Mouse (Mus musculus): ENCODE results near the gene Prrc2b. TPM values are rescaled to one million over a fixed set of nuclear protein-coding genes. Genes with fewer than 3 reads are reported as not detected.

Gene Prrc2b
- polyA plus RNA-seq, 1 experiment from 2014 or later = 54.7 TPM

DNA sequence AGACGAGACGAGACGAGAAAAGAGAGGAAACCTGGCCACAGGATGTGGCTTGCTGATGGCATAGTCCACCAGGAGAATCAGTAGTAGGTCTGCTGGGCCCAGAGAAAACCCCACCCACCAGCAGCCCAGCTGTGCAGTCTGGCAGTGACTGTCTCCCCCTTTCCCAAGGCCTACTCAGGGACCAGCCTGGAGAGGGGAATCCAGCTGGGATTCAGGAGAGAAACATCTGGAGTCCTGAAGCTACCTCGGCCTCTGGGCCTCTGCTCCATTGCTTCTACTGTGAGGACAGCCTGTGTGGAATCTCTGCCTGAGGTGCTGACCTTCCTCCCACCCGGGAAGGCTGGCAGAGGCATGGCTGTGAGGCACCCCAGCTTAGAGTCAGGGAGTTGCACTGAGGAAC is 29.7 kb upstream of the Prrc2b start:
- no peak overlapping the region for H3K4me3 ChIP-seq
- H3K9ac ChIP-seq = 0 out of 2 replicates have a peak overlapping the region, but pooled peaks have one; percentile 9
- peaks cover 8% of the 10 kb centered on the region for H3K9me3 ChIP-seq (replicated peaks)
- H3K4me1 ChIP-seq (replicated peaks) = peaks cover 9% of the 10 kb centered on the region
- ATAC-seq (ENCODE audit: insufficient number of reproducible peaks, low FRiP score) = 0 out of 2 replicates have a peak, but pooled peaks have one; percentile 42
- H3K36me3 ChIP-seq = no peaks in the 10 kb centered on the region
- 53% methylated on average over 5 of the region's 5 CpGs for WGBS
- H3K27ac ChIP-seq (ENCODE audit: poor library complexity, severe bottlenecking) = 0 out of 2 replicates have a peak overlapping the region, but pooled peaks have one; percentile 2
- no peak overlapping the region for H3K4me2 ChIP-seq
- no peaks in the 10 kb centered on the region for H3K27me3 ChIP-seq (replicated peaks)

DNA sequence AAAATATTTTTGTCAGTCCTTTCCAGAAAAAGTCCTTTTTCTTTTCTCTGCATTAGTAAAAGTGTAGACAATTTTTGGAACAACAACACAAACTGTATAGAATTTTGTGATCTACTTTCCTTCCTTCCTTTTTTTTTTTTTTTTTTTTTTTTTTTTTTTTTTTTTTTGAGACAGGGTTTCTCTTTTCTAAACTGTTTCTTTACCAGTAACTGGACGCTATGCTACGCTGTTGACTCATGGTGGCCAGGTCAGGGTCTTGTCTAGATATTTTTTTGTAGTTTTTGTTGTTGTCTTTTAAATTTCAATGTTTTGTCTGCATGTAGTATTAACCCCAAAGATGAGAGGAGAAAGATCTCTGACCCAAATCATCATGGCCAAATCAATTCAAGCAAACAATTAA is 29.1 kb upstream of the Prrc2b start:
- Histone ChIP-seq H3K9me3 (replicated peaks) (peaks cover 2% of the 10 kb centered on the region), H3K27ac (ENCODE audit: poor library complexity, severe bottlenecking) (no peak overlapping the region), H3K27me3 (replicated peaks) (no peaks in the 10 kb centered on the region), H3K4me3 (no peak overlapping the region), H3K9ac (no peak overlapping the region), H3K4me2 (no peak overlapping the region), H3K4me1 (replicated peaks) (peaks cover 9% of the 10 kb centered on the region), H3K36me3 (no peaks in the 10 kb centered on the region)
- ATAC-seq (ENCODE audit: insufficient number of reproducible peaks, low FRiP score) = no peak
- 81% methylated on average over 2 of the region's 2 CpGs for WGBS

DNA sequence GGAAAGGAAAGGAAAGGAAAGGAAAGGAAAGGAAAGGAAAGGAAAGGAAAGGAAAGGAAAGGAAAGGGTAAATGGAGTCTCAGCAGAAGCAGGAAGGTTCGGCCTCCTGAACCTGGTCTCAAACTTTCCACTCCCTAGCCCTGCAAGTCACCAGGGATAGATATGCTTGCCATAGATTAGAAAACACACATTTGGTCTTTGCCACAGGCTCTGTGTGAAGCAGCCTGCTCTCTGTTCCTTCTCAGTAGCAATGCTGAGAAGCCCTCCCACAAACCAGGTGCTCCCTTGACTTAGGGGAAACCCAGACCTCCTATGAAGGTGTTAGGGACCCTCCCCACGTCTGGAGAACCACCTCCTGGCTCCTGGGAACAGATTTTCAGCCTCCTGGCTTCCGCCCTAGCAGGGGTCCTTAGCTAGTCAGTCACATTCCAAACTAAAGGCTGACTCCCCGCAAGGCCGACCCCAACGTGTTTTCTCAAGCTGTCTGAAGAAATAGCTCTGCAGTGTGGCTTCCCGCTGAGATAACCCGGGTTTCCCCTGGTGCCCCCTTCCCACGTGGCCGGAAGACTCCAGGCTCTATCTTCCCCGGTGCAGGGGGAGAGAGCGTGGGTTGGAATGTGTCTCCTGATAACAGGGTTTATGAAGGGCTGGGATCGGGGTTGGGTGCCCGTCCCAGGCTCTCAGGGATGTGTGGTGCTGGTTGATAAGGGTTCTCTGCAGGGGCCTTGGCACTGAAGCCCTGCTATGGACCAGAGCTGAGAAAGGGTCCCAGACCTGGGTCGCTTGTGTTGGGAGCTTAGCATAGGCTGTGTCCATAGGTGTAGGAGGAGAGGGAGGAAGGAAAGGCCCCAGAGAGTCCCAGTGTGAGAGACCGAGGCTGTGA is 23.0 kb upstream of the Prrc2b start:
- Histone ChIP-seq H3K27me3 (replicated peaks) (no peaks in the 10 kb centered on the region), H3K27ac (ENCODE audit: poor library complexity, severe bottlenecking) (peak overlapping the region; percentile 95), H3K9ac (0 out of 2 replicates have a peak overlapping the region, but pooled peaks have one; percentile 56), H3K4me3 (peak overlapping the region; percentile 12; the same call in 1 of the 2 replicates), H3K4me2 (peak overlapping the region; percentile 62), H3K9me3 (replicated peaks) (no peaks in the 10 kb centered on the region), H3K4me1 (replicated peaks) (peaks cover 48% of the 10 kb centered on the region), H3K36me3 (no peaks in the 10 kb centered on the region)
- 6% methylated on average over 16 of the region's 16 CpGs for WGBS
- peak; percentile 93 for ATAC-seq (ENCODE audit: insufficient number of reproducible peaks, low FRiP score)

DNA sequence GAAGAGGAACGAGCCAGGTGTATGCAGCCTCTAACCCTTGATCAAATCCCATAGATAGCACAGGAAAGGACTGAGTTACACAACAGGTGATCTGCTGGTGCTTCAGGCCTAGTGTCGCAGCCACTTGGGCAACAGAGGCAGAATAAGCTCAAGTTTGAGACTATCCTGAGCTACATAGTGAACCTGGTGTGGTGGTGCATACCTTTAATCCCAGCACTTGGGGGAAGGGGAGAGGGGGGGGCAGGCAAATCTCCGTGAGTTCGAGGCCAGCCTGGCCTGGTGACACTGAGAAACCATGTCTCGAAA is 22.4 kb upstream of the Prrc2b start:
- no peak for ATAC-seq (ENCODE audit: insufficient number of reproducible peaks, low FRiP score)
- Histone ChIP-seq H3K4me2 (peak overlapping the region; percentile 62), H3K27ac (ENCODE audit: poor library complexity, severe bottlenecking) (peak overlapping the region; percentile 95), H3K4me3 (no peak overlapping the region), H3K27me3 (replicated peaks) (no peaks in the 10 kb centered on the region), H3K36me3 (no peaks in the 10 kb centered on the region), H3K4me1 (replicated peaks) (peaks cover 50% of the 10 kb centered on the region), H3K9ac (no peak overlapping the region), H3K9me3 (replicated peaks) (no peaks in the 10 kb centered on the region)
- 63% methylated on average over 5 of the region's 5 CpGs for WGBS

DNA sequence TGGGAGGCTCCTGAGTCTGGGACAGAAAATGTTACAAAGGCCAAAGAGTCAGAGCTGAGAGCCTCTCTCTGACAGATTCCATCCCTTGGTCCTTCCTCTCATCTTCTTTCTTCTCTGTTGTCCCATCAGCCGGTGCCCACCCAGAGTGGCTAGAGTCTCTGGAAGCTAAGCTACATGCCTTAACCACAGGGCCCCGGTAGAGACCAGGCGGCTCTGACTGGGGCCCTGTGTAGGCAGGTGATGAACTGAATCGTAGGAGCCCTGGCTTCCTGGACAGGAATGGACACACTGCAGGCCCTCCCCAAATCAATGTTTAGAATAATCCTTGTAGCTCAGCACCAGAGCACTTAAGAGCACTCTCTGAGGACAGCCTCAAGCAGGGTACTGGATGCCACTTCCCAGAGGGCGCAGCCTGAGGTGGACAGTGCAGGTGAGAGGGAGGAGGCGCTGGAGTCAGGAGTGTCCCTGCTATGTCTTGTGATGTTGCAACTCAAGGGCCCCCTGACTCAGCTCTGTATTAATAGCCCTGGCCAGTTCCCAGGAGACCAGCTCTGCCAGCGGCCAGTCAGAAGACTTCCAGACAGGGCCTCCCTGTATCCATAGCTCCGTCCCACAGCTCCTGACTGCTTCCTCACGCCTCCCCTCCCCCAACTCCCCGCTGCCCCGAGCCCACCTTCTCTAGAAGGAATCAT is 21.4 kb upstream of the Prrc2b start:
- H3K27me3 ChIP-seq (replicated peaks) = no peaks in the 10 kb centered on the region
- peak overlapping the region; percentile 95 for H3K27ac ChIP-seq (ENCODE audit: poor library complexity, severe bottlenecking)
- H3K36me3 ChIP-seq = no peaks in the 10 kb centered on the region
- peak overlapping the region; percentile 42 for H3K9ac ChIP-seq
- WGBS = 29% methylated on average over 11 of the region's 11 CpGs
- H3K4me2 ChIP-seq = peak overlapping the region; percentile 25
- 0 out of 2 replicates have a peak, but pooled peaks have one; percentile 2 for ATAC-seq (ENCODE audit: insufficient number of reproducible peaks, low FRiP score)
- no peak overlapping the region for H3K4me3 ChIP-seq
- H3K9me3 ChIP-seq (replicated peaks) = no peaks in the 10 kb centered on the region
- peaks cover 54% of the 10 kb centered on the region for H3K4me1 ChIP-seq (replicated peaks)

DNA sequence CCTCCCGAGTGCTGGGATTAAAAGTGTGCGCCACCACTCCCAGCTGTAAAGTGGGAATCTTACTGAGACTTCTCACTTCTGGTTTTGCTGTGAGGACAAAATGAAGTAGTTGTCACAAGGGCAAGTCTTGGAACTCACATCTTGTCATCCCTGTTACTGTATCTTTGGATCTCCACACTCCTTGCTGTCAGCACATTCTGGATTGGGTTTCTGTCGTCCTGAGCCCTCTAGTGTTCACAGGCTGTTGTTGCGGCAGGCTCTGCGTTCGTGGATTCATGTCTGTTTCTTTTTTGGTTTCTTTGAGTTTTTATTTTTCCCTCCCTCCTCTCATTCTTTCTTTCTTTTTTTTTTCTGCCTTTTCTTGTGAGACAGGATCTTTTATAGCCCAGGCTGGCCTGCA is 20.4 kb upstream of the Prrc2b start:
- Histone ChIP-seq H3K4me1 (replicated peaks) (peaks cover 55% of the 10 kb centered on the region), H3K27ac (ENCODE audit: poor library complexity, severe bottlenecking) (peak overlapping the region; percentile 95), H3K36me3 (no peaks in the 10 kb centered on the region), H3K9me3 (replicated peaks) (no peaks in the 10 kb centered on the region), H3K4me3 (no peak overlapping the region), H3K9ac (peak overlapping the region; percentile 50), H3K27me3 (replicated peaks) (no peaks in the 10 kb centered on the region), H3K4me2 (peak overlapping the region; percentile 44)
- WGBS = 29% methylated on average over 6 of the region's 6 CpGs
- no peak for ATAC-seq (ENCODE audit: insufficient number of reproducible peaks, low FRiP score)

- Histone ChIP-seq H3K36me3 (no peaks in the 10 kb centered on the region), H3K4me2 (peak overlapping the region; percentile 44), H3K4me1 (replicated peaks) (peaks cover 55% of the 10 kb centered on the region), H3K27me3 (replicated peaks) (no peaks in the 10 kb centered on the region), H3K9me3 (replicated peaks) (no peaks in the 10 kb centered on the region), H3K4me3 (no peak overlapping the region), H3K27ac (ENCODE audit: poor library complexity, severe bottlenecking) (peak overlapping the region; percentile 95), H3K9ac (peak overlapping the region; percentile 50)
- WGBS = 10% methylated on average over 9 of the region's 9 CpGs
- ATAC-seq (ENCODE audit: insufficient number of reproducible peaks, low FRiP score) = no peak
Measured at GRCm38 (mm10) chr2:32131205-32131834, 19.6 kb upstream of the Prrc2b start.

GRCm38 (mm10) chr2:32131866-32132566 is 18.9 kb upstream of the Prrc2b start:
- no peak for ATAC-seq (ENCODE audit: insufficient number of reproducible peaks, low FRiP score)
- Histone ChIP-seq H3K27me3 (replicated peaks) (no peaks in the 10 kb centered on the region), H3K9ac (no peak overlapping the region), H3K9me3 (replicated peaks) (no peaks in the 10 kb centered on the region), H3K36me3 (no peaks in the 10 kb centered on the region), H3K4me2 (peak overlapping the region; percentile 17; the same call in 1 of the 2 replicates), H3K4me1 (replicated peaks) (peaks cover 55% of the 10 kb centered on the region), H3K4me3 (no peak overlapping the region), H3K27ac (ENCODE audit: poor library complexity, severe bottlenecking) (peak overlapping the region; percentile 95)
- WGBS = 67% methylated on average over 6 of the region's 6 CpGs

- Histone ChIP-seq H3K36me3 (no peaks in the 10 kb centered on the region), H3K9me3 (replicated peaks) (no peaks in the 10 kb centered on the region), H3K27ac (ENCODE audit: poor library complexity, severe bottlenecking) (peak overlapping the region; percentile 64), H3K4me3 (no peak overlapping the region), H3K4me2 (peak overlapping the region; percentile 6; the same call in 1 of the 2 replicates), H3K9ac (no peak overlapping the region), H3K27me3 (replicated peaks) (no peaks in the 10 kb centered on the region), H3K4me1 (replicated peaks) (peaks cover 54% of the 10 kb centered on the region)
- 9% methylated on average over 12 of the region's 12 CpGs for WGBS
- peak; percentile 55 for ATAC-seq (ENCODE audit: insufficient number of reproducible peaks, low FRiP score)
Measured at GRCm38 (mm10) chr2:32132567-32132992, 18.3 kb upstream of the Prrc2b start.

- no peaks in the 10 kb centered on the region for H3K36me3 ChIP-seq
- H3K27ac ChIP-seq (ENCODE audit: poor library complexity, severe bottlenecking) = no peak overlapping the region
- no peak overlapping the region for H3K4me3 ChIP-seq
- no peaks in the 10 kb centered on the region for H3K9me3 ChIP-seq (replicated peaks)
- no peaks in the 10 kb centered on the region for H3K27me3 ChIP-seq (replicated peaks)
- no peak overlapping the region for H3K9ac ChIP-seq
- H3K4me2 ChIP-seq = no peak overlapping the region
- WGBS = 3% methylated on average over 2 of the region's 2 CpGs
- H3K4me1 ChIP-seq (replicated peaks) = peaks cover 48% of the 10 kb centered on the region
- ATAC-seq (ENCODE audit: insufficient number of reproducible peaks, low FRiP score) = no peak
Measured at GRCm38 (mm10) chr2:32134039-32134438, 16.8 kb upstream of the Prrc2b start.

Data from heart, embryonic 12.5 days (tissue).